Mouse (Mus musculus) E14TG2a.4 (cell line): Measurements from ENCODE around the gene Pglyrp4.

Experiments used
- CTCF ChIP-seq: conservative IDR thresholded peaks from 2 replicates; pipeline ENCODE4 v1.5.1; 2014; ENCODE audit warnings: low read length
- NANOG ChIP-seq: IDR thresholded peaks from 2 replicates; pipeline ENCODE4 v1.6.1; 2014; ENCODE audit warnings: borderline replicate concordance, low read length, mixed read lengths
- POU5F1 ChIP-seq: IDR thresholded peaks from 2 replicates; pipeline ENCODE4 v1.6.1; 2014; ENCODE audit warnings: low read length, borderline replicate concordance

DNA sequence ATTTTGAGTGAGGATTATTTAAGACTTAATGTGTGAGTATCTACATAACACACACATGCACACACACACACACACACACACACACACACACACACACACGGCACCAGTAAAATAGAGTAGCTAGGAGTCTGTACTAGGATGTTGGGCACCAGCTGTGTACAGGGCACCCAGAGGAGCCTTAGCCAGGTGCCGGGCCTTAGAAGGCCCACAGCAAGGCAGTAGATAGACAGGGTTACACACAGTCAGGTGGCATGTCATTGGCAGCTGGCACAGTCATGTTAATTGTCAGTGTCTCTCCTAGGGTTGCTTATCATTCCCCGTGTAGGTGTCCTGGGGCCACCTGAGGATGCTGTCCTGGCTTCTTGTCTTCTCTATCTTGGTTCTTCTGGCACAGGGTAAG lies at the start of gene Pglyrp4:
- TF ChIP-seq CTCF (no peak), NANOG (no peak), POU5F1 (no peak)
